ENCODE assay signal across 8 mouse cellular contexts in the genomic region with DNA sequence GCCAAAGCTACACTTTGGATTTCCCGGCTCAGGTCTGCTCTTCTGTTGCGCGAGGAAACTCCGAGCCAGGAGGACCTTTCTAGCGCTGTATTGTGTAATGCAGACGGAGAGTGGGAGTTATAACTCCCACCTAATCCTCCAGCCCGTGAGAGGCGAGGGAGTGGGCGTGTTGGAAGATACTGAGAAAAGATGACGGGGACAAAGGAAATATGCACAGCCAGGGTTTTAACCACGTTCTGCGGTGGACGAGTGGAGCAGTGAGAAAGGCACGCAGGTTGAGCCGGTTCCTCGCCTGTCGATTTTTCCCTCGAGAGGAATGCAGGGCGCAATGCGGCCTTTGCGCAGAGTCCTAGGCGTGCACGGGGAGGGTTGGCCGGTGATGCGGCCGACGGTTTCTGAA. TPM values are rescaled to one million over a fixed set of nuclear protein-coding genes. Genes with fewer than 3 reads are reported as not detected.
DNase-seq lines count a peak whose midpoint lies in the region; ATAC-seq and TF ChIP-seq lines count a peak whose summit lies in the region.

No protein-coding gene starts in this region.

- H3K9ac ChIP-seq in forebrain, embryonic 16.5 days (replicated peaks; ENCODE audit: low read depth, low read length) = peak overlapping the region; percentile 75
- peak overlapping the region; percentile 85 for H3K9ac ChIP-seq in limb, embryonic 14.5 days (ENCODE audit: low read depth, low read length, severe bottlenecking)

- TF ChIP-seq POLR2A in limb, embryonic 14.5 days (IDR thresholded peaks at IDR 0.05; ENCODE audit: borderline replicate concordance, extremely low read depth, insufficient read depth, insufficient read length) = no peak

- peak overlapping the region; percentile 52 for H3K4me3 ChIP-seq in forebrain, embryonic 16.5 days (replicated peaks; ENCODE audit: low read length)
- H3K4me3 ChIP-seq in limb, embryonic 14.5 days (replicated peaks; ENCODE audit: low read length) = peak overlapping the region; percentile 56

- WGBS in forebrain, embryonic 16.5 days = under 1% methylated on average over 27 of the region's 27 CpGs
- WGBS in limb, embryonic 14.5 days = under 1% methylated on average over 26 of the region's 27 CpGs

- peak overlapping the region; percentile 93 for H3K27ac ChIP-seq in forebrain, embryonic 16.5 days (ENCODE audit: low read length)
- peak overlapping the region; percentile 95 for H3K27ac ChIP-seq in limb, embryonic 14.5 days (replicated peaks; ENCODE audit: low read depth, low read length)

- no peaks in the 10 kb centered on the region for H3K27me3 ChIP-seq in forebrain, embryonic 16.5 days (replicated peaks; ENCODE audit: control insufficient read depth, insufficient read depth, low read length)
- no peaks in the 10 kb centered on the region for H3K27me3 ChIP-seq in limb, embryonic 14.5 days (ENCODE audit: control insufficient read depth, insufficient read depth, low read length)

- DNase-seq in layer of hippocampus, adult 11-12 months (ENCODE audit: low spot score) = peak; percentile 74
- no peak for DNase-seq in layer of hippocampus, postnatal 14 days (ENCODE audit: low spot score in 2 of 2)
- peak; percentile 85 for DNase-seq in brain, adult 2 months (ENCODE audit: low read depth, low spot score)
- no peak for DNase-seq in limb, embryonic 14.5 days (ENCODE audit: low spot score)
- no peak for DNase-seq in urinary bladder, postnatal 4 days (ENCODE audit: low spot score in 2 of 2)
- no peak for DNase-seq in thymus, postnatal 4 days

- H3K4me2 ChIP-seq in forebrain, embryonic 16.5 days (ENCODE audit: low read length) = peak overlapping the region; percentile 58
- H3K4me2 ChIP-seq in limb, embryonic 14.5 days (replicated peaks; ENCODE audit: low read depth, low read length, severe bottlenecking) = peak overlapping the region; percentile 69

- ATAC-seq in forebrain, embryonic 16.5 days = peak; percentile 24
- peak; percentile 45 for ATAC-seq in limb, embryonic 14.5 days (ENCODE audit: low FRiP score, low read depth)
- 0 out of 2 replicates have a peak, but pooled peaks have one; percentile 1 for ATAC-seq in neutrophil, adult 5-6 weeks (ENCODE audit: extremely low read depth, insufficient number of reproducible peaks, low FRiP score, poor library complexity, severe bottlenecking)

- peaks cover 4% of the 10 kb centered on the region for H3K4me1 ChIP-seq in forebrain, embryonic 16.5 days (replicated peaks; ENCODE audit: control insufficient read depth, insufficient read depth, low read length)
- peaks cover 5% of the 10 kb centered on the region for H3K4me1 ChIP-seq in limb, embryonic 14.5 days (ENCODE audit: control insufficient read depth, insufficient read depth, low read length)

- no peaks in the 10 kb centered on the region for H3K36me3 ChIP-seq in forebrain, embryonic 16.5 days (ENCODE audit: control insufficient read depth, insufficient read depth)
- peaks cover 24% of the 10 kb centered on the region for H3K36me3 ChIP-seq in limb, embryonic 14.5 days (ENCODE audit: control insufficient read depth, insufficient read depth, low read length)

- no peaks in the 10 kb centered on the region for H3K9me3 ChIP-seq in forebrain, embryonic 16.5 days (ENCODE audit: control insufficient read depth, low read length)
- no peaks in the 10 kb centered on the region for H3K9me3 ChIP-seq in limb, embryonic 14.5 days (ENCODE audit: control insufficient read depth, low read length)

RNA-seq across cellular contexts. Expression of gene Ngdn, which starts 0.7 kb away (rescaled TPM):
- 10 to 100 TPM; 28.6 to 33.5 TPM for total RNA-seq in layer of hippocampus, postnatal 14 days (2021)
- polyA plus RNA-seq in forebrain, embryonic 16.5 days (2015; fragmentation: Nextera tagmentation; extraction: Ambion mirVana) = 58.8 and 61.2 TPM in 2 replicates
- polyA plus RNA-seq in limb, embryonic 14.5 days (2012; rRNA removed) = 43.2 and 62.6 TPM in 2 replicates
- polyA plus RNA-seq in limb, embryonic 14.5 days (2014; fragmentation: Nextera tagmentation; extraction: Ambion mirVana) = 66.8 and 74.3 TPM in 2 replicates
- total RNA-seq in neutrophil, adult 5-6 weeks (2017) = 58.9 and 73.5 TPM in 2 replicates

RNA-seq across cellular contexts. Expression of gene Myh7, which starts 20.2 kb away (rescaled TPM):
- 1 to 10 TPM; 4.0 to 5.4 TPM for total RNA-seq in layer of hippocampus, postnatal 14 days (2021)
- 6.9 and 7.4 TPM in 2 replicates for polyA plus RNA-seq in forebrain, embryonic 16.5 days (2015; fragmentation: Nextera tagmentation; extraction: Ambion mirVana)
- polyA plus RNA-seq in limb, embryonic 14.5 days (2012; rRNA removed) = 29.5 and 59.8 TPM in 2 replicates
- polyA plus RNA-seq in limb, embryonic 14.5 days (2014; fragmentation: Nextera tagmentation; extraction: Ambion mirVana) = 40.0 and 55.3 TPM in 2 replicates
- total RNA-seq in neutrophil, adult 5-6 weeks (2017) = not detected in 2 replicates

RNA-seq across cellular contexts. Expression of gene Gm17428, which starts 37.9 kb away (rescaled TPM):
- total RNA-seq in layer of hippocampus, postnatal 14 days (2021) = not detected
- polyA plus RNA-seq in forebrain, embryonic 16.5 days (2015; fragmentation: Nextera tagmentation; extraction: Ambion mirVana) = not detected in 2 replicates
- not detected in 2 replicates for polyA plus RNA-seq in limb, embryonic 14.5 days (2012; rRNA removed)
- polyA plus RNA-seq in limb, embryonic 14.5 days (2014; fragmentation: Nextera tagmentation; extraction: Ambion mirVana) = not detected in 2 replicates
- not detected in 2 replicates for total RNA-seq in neutrophil, adult 5-6 weeks (2017)

RNA-seq across cellular contexts. Expression of gene Myh6, which starts 47.9 kb away (rescaled TPM):
- 1 to 10 TPM; 2.0 to 2.8 TPM for total RNA-seq in layer of hippocampus, postnatal 14 days (2021)
- 0.65 and 0.99 TPM in 2 replicates for polyA plus RNA-seq in forebrain, embryonic 16.5 days (2015; fragmentation: Nextera tagmentation; extraction: Ambion mirVana)
- 0.77 and 2.1 TPM in 2 replicates for polyA plus RNA-seq in limb, embryonic 14.5 days (2012; rRNA removed)
- 4.8 and 7.3 TPM in 2 replicates for polyA plus RNA-seq in limb, embryonic 14.5 days (2014; fragmentation: Nextera tagmentation; extraction: Ambion mirVana)
- not detected in 2 replicates for total RNA-seq in neutrophil, adult 5-6 weeks (2017)

Comparison
In these comparisons a context has a peak if more than half of its experiments do, and no peak if none do; other contexts are left out.
1. DNase-seq: peak in layer of hippocampus, adult 11-12 months (single experiment) and brain, adult 2 months (single experiment); none in layer of hippocampus, postnatal 14 days (0 of 2), limb, embryonic 14.5 days (single experiment), urinary bladder, postnatal 4 days (0 of 2) and thymus, postnatal 4 days (single experiment).
2. Peak in every context shown above with its lines, with median percentiles within 50 percentile points of each other: ATAC-seq.